Mouse (Mus musculus) brain, embryonic 14.5 days (tissue): ENCODE measurements around the gene Tfe3.

Experiments used
- CTCF ChIP-seq: fragments of 200-500 bp; IDR thresholded peaks from 2 replicates; pipeline ENCODE4 v1.5.1; 2012; ENCODE audit warnings: inconsistent platforms, mild to moderate bottlenecking, moderate library complexity, borderline replicate concordance; ENCODE audit not compliant: insufficient read depth, insufficient read length; ENCODE audit errors: extremely low read depth
- POLR2A ChIP-seq: fragments of 200-500 bp; IDR thresholded peaks from 2 replicates; pipeline ENCODE4 v1.6.1; 2012; ENCODE audit warnings: mild to moderate bottlenecking, inconsistent platforms, borderline replicate concordance; ENCODE audit not compliant: poor library complexity, insufficient read depth, insufficient read length, severe bottlenecking; ENCODE audit errors: extremely low read depth

DNA sequence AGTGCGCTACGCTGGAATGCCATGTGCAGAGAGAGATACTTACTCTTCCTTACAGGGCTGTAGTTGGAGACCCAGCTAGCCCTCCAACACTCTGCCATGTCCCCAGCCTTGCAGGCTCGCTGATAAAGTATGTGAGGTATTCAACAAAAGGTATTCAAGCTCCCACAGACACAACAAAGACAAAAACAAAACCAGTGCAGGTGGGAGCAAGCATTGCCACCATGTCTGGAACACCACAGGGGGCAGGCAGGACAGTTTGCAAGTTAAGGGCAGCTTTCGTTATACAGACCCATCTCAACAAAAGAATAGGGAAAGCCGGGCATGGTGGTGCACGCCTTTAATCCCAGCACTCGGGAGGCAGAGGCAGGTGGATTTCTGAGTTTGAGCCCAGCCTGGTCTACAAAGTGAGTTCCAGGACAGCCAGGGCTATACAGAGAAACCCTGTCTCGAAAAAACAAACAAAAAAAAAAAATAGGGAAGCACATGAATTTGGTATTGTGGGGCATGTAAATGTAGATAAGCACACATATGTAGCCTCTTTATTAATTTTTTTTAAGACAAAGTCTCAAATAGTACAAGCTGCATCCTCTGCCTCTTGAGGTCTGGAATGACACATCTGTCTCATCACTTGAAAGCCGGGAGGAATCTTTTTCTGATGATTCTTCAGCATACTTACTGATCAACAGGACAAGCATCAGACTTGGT lies 13.3 kb downstream of the Tfe3 start:
- TF ChIP-seq CTCF, result no peak
- TF ChIP-seq POLR2A, result no peak
